Mouse (Mus musculus): ENCODE results near the gene Stard13. TPM values are rescaled to one million over a fixed set of nuclear protein-coding genes. Genes with fewer than 3 reads are reported as not detected.

Gene Stard13
- polyA plus RNA-seq, 1 experiment, result 1.4 TPM

DNA sequence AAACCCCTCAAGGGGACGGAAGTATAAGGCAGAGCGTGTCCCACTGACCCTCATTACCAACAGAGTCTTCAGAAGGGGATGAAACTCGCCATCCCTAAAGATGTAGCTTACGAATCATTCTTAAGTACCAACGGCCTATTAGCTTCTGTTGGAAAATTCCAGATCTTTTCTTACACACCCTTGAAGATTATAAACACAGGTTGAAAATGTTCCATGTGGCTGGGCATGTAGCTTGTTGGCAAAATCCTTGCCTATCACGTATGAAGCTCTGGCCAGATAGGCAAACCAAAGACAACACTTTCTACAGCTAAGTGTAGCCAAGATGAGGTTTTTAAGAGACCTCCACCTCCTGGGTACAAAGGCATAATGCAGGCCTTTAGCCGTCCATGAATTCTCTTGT is 124.7 kb downstream of the Stard13 start:
- Histone ChIP-seq H3K4me1 (ENCODE audit: control insufficient read depth, insufficient read depth, insufficient read length) (peaks cover 9% of the 10 kb centered on the region; the same call in 1 of the 2 replicates), H3K4me3 (ENCODE audit: extremely low read depth, insufficient read depth, insufficient read length) (no peak overlapping the region), H3K27ac (ENCODE audit: insufficient read depth, low read length) (no peak overlapping the region), H3K36me3 (ENCODE audit: control insufficient read depth, insufficient read depth, low read length) (no peaks in the 10 kb centered on the region), H3K27me3 (ENCODE audit: control insufficient read depth, insufficient read depth, low read length) (no peaks in the 10 kb centered on the region)
- DNase-seq (ENCODE audit: low read depth in 1 of 2, low spot score in 2 of 2), result no peak
- WGBS, result 83% methylated on average over 7 of the region's 7 CpGs
- no peak for TF ChIP-seq CTCF (IDR thresholded peaks at IDR 0.05; ENCODE audit: extremely low read depth, insufficient read depth, insufficient read length, insufficient replicate concordance)
- TF ChIP-seq POLR2A (IDR thresholded peaks at IDR 0.05; ENCODE audit: low read depth, low read length), result no peak

GRCm38 (mm10) chr5:151108291-151108897 is 125.2 kb downstream of the Stard13 start:
- Histone ChIP-seq H3K27ac (ENCODE audit: insufficient read depth, low read length) (no peak overlapping the region), H3K4me1 (ENCODE audit: control insufficient read depth, insufficient read depth, insufficient read length) (peaks cover 9% of the 10 kb centered on the region; the same call in 1 of the 2 replicates), H3K27me3 (ENCODE audit: control insufficient read depth, insufficient read depth, low read length) (no peaks in the 10 kb centered on the region), H3K36me3 (ENCODE audit: control insufficient read depth, insufficient read depth, low read length) (no peaks in the 10 kb centered on the region), H3K4me3 (ENCODE audit: extremely low read depth, insufficient read depth, insufficient read length) (no peak overlapping the region)
- DNase-seq (ENCODE audit: low read depth in 1 of 2, low spot score in 2 of 2), result no peak
- WGBS, result 28% methylated on average over 19 of the region's 19 CpGs
- TF ChIP-seq CTCF (IDR thresholded peaks at IDR 0.05; ENCODE audit: extremely low read depth, insufficient read depth, insufficient read length, insufficient replicate concordance) (no peak), POLR2A (IDR thresholded peaks at IDR 0.05; ENCODE audit: low read depth, low read length) (no peak)

DNA sequence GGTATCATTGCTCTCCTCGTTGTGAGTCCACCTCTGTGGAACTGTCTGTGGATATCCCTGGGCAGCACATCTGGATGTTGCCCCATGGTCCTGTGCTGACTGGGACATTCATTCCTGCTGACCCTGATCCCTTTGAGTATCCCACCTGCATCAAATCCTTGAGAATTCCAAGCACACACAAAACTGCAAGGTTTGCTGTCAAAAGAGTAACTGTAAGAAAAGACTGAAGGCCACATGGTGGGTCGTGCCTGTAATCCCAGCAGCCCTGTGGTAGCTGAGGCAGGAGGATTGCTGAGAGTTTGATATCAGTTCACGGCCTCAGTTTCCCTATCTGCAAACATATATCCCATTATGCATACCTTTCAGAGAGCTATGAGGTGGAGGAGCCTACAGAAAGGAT is 126.8 kb downstream of the Stard13 start:
- Histone ChIP-seq H3K4me3 (ENCODE audit: extremely low read depth, insufficient read depth, insufficient read length) (no peak overlapping the region), H3K36me3 (ENCODE audit: control insufficient read depth, insufficient read depth, low read length) (no peaks in the 10 kb centered on the region), H3K4me1 (ENCODE audit: control insufficient read depth, insufficient read depth, insufficient read length) (peaks cover 9% of the 10 kb centered on the region; the same call in 1 of the 2 replicates), H3K27ac (ENCODE audit: insufficient read depth, low read length) (no peak overlapping the region), H3K27me3 (ENCODE audit: control insufficient read depth, insufficient read depth, low read length) (no peaks in the 10 kb centered on the region)
- DNase-seq (ENCODE audit: low read depth in 1 of 2, low spot score in 2 of 2), result no peak
- 87% methylated on average over 3 of the region's 3 CpGs for WGBS
- TF ChIP-seq POLR2A (IDR thresholded peaks at IDR 0.05; ENCODE audit: low read depth, low read length), result no peak
- TF ChIP-seq CTCF (IDR thresholded peaks at IDR 0.05; ENCODE audit: extremely low read depth, insufficient read depth, insufficient read length, insufficient replicate concordance), result no peak

- Histone ChIP-seq H3K4me3 (ENCODE audit: extremely low read depth, insufficient read depth, insufficient read length) (no peak overlapping the region), H3K27ac (ENCODE audit: insufficient read depth, low read length) (no peak overlapping the region), H3K36me3 (ENCODE audit: control insufficient read depth, insufficient read depth, low read length) (no peaks in the 10 kb centered on the region), H3K4me1 (ENCODE audit: control insufficient read depth, insufficient read depth, insufficient read length) (peaks cover 9% of the 10 kb centered on the region; the same call in 1 of the 2 replicates), H3K27me3 (ENCODE audit: control insufficient read depth, insufficient read depth, low read length) (no peaks in the 10 kb centered on the region)
- no peak for TF ChIP-seq CTCF (IDR thresholded peaks at IDR 0.05; ENCODE audit: extremely low read depth, insufficient read depth, insufficient read length, insufficient replicate concordance)
- no peak for TF ChIP-seq POLR2A (IDR thresholded peaks at IDR 0.05; ENCODE audit: low read depth, low read length)
- no peak for DNase-seq (ENCODE audit: low read depth in 1 of 2, low spot score in 2 of 2)
- WGBS, result 82% methylated on average over 10 of the region's 10 CpGs
These were observed 128.3 kb downstream of the Stard13 start for GRCm38 (mm10) chr5:151105054-151105971.

DNA sequence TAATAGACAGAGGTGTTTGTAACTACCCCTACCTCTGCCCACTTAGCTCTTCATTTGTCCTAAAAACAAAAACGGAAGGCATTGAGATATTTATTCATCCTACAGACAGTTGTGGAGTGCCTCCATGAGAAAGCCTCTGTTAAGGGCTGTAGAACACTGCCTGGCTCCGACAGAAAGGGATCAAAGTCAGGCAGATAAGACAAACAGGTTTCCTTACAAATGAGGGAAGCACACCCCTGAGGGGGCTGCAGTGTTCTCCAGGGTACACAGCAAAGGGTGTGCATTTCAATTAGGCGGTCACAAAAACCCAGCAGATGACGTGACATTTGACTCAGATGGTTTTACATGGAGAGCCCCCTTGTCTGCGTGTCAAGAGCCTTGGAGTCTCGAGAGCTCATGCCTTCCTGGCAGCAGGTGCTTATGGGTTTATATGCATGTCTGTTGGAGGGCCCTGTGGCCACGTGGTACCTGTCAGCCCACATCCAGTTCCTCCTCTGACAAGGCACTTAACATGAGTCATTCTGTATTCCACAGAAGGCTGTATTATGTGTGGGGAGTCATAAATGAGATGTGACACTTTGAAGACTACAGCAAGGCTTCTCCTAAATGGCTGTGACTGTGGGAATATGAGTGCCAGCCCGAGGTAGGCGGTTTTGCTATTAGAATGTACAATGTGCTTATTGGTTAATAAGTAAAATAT is 129.1 kb downstream of the Stard13 start:
- no peak for DNase-seq (ENCODE audit: low read depth in 1 of 2, low spot score in 2 of 2)
- H3K4me3 ChIP-seq (ENCODE audit: extremely low read depth, insufficient read depth, insufficient read length), result no peak overlapping the region

GRCm38 (mm10) chr5:151103284-151103683 is 130.4 kb downstream of the Stard13 start:
- H3K4me1 ChIP-seq (ENCODE audit: control insufficient read depth, insufficient read depth, insufficient read length), result peaks cover 5% of the 10 kb centered on the region; the same call in 1 of the 2 replicates
- DNase-seq (ENCODE audit: low read depth in 1 of 2, low spot score in 2 of 2), result no peak
- no peak overlapping the region for H3K27ac ChIP-seq (ENCODE audit: insufficient read depth, low read length)
- no peak for TF ChIP-seq POLR2A (IDR thresholded peaks at IDR 0.05; ENCODE audit: low read depth, low read length)
- no peaks in the 10 kb centered on the region for H3K36me3 ChIP-seq (ENCODE audit: control insufficient read depth, insufficient read depth, low read length)
- H3K4me3 ChIP-seq (ENCODE audit: extremely low read depth, insufficient read depth, insufficient read length), result no peak overlapping the region
- WGBS, result 84% methylated on average over 4 of the region's 4 CpGs
- H3K27me3 ChIP-seq (ENCODE audit: control insufficient read depth, insufficient read depth, low read length), result no peaks in the 10 kb centered on the region

More for the DNA sequence above, 129.1 kb downstream of the Stard13 start:
- WGBS, result 46% methylated on average over 9 of the region's 9 CpGs
- peaks cover 9% of the 10 kb centered on the region; the same call in 1 of the 2 replicates for H3K4me1 ChIP-seq (ENCODE audit: control insufficient read depth, insufficient read depth, insufficient read length)
- no peaks in the 10 kb centered on the region for H3K36me3 ChIP-seq (ENCODE audit: control insufficient read depth, insufficient read depth, low read length)
- no peaks in the 10 kb centered on the region for H3K27me3 ChIP-seq (ENCODE audit: control insufficient read depth, insufficient read depth, low read length)
- no peak for TF ChIP-seq CTCF (IDR thresholded peaks at IDR 0.05; ENCODE audit: extremely low read depth, insufficient read depth, insufficient read length, insufficient replicate concordance)
- no peak for TF ChIP-seq POLR2A (IDR thresholded peaks at IDR 0.05; ENCODE audit: low read depth, low read length)
- no peak overlapping the region for H3K27ac ChIP-seq (ENCODE audit: insufficient read depth, low read length)
